Mouse (Mus musculus): ENCODE measurements around the gene Gtf2ird1.
"Not testable (repeated sequence)": the region's sequence is repeated elsewhere in the genome, so short reads cannot be mapped to it uniquely, and the experiment has no call there.

Gtf2ird1 gene

DNA sequence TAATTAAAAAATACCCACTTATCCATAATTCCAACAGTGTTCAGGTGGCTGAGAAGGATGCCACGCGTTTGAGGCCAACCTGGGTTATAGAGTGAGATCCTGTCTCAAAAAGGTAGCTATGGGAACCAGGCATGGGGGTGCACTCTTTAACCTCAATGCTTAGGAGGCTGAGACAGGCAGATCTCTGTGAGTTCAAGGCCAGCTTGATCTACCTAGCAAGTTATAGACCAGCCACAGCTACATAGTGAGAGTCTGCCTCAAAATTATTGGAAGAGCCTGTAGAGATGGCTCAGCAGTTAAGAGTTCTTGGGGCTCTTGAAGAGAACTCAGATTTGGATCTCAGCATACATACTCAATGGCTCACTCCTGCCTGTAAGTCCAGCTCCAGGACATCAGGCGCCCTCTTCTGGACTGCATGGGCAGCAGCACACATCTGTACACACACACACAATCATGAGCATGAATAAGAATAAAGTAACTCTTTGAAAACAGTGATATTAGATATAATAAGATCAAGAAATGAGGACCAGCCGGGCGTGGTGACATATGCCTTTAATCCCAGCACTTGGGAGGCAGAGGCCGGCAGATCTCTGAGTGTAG is 18.6 kb upstream of the Gtf2ird1 start:
- peak; percentile 44 for DNase-seq (ENCODE audit: low read depth)

DNA sequence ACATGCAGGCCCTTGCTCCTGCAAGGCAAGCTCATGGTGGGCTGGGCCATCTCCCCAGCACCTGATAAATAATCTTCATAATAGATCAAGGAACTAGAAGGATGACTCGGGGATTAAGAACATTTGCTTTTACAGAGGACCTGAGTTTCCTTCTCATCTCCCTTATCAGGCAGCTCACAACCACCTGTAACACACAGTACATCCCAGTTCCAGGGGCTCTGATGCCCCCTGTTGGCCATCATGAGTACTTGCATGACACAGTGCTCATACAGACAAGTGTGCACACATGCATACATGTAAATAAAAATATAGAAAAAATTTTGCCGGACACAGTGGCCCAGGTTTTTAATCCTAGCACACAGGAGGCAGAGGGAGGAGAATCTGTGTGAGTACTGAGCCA is 17.4 kb upstream of the Gtf2ird1 start:
- DNase-seq (ENCODE audit: low read depth), result peak; percentile 62

DNA sequence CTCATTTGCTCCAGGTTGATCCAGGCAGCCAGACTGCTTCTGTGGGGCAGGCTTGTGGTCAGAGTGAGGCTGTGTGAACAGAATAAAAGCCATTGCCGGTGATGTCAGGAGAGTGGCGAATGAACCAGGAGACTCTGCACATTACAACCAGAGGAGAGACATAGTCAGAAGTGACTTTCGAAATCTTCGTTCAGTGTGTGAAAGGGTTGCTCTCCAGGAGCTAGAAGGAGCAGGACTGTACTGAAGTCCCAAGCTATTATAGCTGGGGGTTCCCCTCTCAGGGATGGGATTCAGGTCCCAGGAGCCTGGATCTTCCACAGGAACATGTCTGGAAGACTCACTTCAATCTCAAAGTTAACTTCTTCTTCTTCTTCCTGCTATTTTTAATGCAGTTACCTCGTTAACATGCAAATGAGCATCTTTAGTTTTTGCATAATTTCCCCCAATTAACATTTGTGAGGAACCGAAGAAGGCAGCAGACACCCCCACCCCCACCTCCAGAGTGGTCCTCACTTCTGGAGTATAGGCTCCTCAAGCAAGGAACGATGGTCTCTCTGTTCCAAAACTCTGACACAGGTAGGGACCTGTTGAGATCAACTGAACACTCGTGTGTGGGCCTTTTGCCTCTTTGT is 14.1 kb upstream of the Gtf2ird1 start:
- no peak for DNase-seq (ENCODE audit: low read depth)

DNA sequence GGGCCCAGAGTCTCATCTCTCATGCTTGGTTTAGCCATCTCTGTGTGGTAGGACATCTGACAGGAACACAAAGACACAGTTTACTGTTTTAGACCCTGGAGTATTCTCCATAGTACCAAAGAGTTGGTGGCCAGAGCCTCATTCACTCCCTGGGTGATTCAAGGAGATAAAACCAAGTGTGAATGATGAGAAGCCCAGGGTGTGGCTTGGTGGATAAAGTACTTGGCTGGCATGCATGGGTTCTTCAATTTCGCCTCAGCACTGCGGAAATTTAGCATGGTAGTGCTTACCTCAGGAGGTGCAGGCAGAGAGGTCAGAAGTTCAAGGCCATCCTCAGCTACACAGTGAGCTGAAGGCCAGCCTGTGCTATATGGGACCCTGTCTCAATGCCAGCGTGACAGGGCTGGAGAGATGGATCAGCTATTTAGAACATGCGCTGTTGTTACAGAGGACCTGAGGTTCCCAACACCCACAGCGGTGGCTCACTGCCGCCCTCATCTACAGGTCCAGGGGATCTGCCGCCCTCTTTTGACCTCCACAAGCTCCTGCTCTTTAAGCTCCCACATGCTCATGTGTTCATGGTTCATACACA is 13.1 kb upstream of the Gtf2ird1 start:
- no peak for DNase-seq (ENCODE audit: low read depth)

DNA sequence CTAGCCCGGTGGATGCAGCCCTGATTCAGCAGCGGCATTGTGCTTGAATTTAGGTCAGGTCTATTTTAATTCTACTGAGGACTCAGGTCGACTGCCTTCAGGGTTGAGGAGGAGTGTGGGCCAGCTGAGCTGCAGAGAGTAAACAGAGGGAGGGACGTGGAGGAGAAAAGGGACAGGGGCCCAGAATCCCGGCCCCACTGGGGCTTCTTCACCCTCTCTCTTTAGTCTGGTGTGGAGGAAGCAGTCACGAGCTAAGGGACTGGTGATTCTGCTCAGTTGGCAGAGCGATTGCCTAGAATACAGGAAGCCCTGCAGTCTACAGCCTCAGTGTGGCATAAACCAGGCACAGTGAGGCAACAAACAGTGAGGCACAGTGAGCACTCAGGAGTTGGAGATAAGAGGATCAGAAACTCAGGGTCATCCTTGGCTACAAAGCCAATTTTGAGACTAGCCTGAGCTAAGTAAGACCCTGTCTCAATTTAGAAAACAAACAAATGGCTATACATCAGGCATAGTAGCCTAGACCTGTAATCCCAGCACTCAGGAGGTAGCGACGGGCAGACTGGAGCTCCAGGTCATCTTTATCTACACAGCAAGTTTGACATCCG is 11.7 kb upstream of the Gtf2ird1 start:
- no peak for DNase-seq (ENCODE audit: low read depth)

DNA sequence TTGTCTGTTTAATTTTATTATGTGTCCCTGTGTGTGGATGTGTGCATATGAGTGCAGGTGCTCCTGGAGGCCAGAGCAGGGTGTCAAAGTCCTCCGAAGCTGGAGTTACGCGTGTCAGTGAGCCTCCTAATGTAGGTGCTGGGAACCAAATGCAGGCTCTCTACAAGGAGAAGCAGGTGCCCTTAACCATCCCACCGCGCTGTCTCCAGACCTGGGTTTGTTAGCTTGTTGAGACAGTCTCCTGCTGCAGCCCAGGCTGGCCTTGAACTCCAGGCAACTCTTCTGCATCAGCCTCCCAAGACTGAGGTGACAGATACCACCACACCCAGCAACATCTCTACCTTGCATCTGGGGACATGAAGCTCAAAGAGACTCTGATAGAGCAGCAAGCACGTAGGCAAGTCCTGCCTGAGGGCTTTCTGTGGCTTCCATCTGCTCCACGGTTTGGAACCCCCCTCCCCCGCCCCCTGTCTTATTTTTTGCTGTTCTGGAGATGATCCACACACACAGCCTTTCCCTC is 10.6 kb upstream of the Gtf2ird1 start:
- DNase-seq (ENCODE audit: low read depth), result no peak

DNA sequence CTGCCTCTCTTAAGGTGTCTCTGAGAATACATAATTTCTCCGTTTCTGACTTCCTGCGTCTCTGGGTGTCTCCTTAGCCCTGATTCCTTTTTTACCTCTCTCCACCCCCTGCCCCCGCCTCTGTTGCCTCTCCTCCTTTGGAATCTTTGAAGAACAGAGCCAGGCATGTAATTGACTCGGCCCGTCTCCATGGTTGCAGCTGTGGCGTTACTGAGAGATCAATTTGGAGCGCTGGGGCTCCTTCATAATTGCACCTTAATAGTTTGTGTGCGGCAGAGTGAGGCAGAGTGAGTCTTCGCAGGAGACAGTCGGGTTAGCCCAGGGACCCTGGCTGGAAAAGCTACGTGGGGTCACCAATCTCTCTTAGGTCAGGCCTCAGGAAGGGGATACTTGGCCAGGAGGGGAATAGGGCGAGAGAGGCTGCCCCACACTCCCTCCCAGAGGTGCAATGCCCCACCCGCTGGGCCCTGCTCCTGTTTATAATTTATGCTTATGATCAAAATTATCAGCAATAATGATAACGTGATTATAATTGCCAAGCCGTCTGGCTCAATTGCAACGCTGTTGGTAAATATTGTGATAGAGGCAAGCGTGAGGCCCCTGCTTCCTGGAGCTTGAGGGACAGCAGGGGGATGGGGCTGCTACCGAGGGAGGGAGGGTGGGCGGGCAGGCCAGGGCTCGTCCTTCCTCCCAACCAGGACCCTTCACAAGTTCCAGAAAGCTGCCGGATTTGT is 9.9 kb upstream of the Gtf2ird1 start:
- no peak for DNase-seq (ENCODE audit: low read depth)

DNA sequence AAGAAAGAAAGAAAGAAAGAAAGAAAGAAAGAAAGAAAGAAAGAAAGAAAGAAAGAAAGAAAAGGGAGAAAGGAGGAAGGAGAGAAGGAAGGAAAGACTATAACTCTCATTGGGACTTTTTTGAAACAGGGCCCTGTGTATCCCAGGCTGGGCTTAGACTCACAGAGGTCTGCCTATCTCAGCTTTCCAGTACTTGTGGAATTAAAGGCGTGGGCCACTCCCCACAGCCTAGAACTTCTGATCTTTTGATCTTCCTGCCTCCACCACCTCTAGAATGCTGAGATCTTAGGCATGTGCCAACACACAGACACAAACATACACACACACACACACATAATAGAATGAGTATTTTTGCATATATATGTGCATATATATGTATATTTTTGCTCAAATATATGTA is 8.7 kb upstream of the Gtf2ird1 start:
- no peak for DNase-seq (ENCODE audit: low read depth)

DNA sequence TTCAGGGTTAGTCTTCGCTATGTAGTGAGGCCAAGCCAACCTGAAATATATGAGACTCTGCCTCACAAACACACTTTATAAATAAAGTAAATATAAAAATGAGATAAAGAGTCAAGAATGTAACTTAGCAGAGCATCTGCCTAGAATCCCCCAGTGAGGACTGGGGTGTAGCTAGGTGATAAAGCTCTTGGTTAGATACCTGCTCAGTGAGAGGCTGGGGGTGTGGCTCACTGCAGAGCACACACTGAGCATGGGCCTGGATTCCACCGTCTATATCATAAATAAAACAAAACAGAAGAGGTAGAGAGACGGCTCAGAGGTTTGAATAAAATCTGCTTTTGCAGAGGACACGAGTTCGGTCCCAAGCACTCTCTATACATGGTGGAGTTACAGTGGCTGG is 7.7 kb upstream of the Gtf2ird1 start:
- DNase-seq (ENCODE audit: low read depth), result no peak

DNA sequence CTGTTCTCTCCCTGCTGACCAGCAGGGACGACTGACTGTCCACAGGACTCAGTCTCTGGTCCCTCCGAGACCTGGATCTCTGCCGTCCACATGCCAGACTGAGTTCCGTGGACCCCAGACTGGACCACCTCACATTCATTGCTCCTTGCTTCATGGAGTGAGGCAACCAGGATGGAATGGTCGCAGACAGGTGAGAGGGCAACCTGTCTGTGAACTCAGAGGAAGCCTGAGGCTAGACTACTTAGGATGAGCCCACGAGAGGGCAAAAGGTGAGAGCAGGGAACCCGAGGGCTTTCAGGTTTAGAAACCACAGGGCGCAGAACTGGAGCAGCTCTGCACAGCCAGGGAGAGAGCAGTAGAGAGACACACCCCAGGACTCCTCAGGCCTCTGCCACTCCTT is 6.2 kb upstream of the Gtf2ird1 start:
- no peak for DNase-seq (ENCODE audit: low read depth)

DNA sequence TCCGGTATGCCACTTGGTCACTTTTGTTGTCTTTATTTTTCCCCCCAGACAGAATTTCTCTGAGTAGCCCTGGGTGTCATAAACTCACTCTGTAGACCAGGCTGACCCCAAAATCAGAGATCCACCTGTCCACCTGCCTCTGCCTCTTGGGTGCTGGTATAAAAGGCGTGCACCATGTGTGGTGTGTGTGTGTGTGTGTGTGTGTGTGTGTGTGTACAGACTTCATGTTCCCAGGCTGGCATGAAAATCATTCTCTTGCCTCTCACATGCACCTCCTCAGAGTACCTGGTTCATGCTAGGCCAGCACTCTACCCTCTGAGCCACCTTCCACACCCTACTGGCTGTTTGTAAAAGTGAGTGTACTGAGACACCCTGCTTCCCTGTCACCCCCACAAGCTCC is 5.8 kb upstream of the Gtf2ird1 start:
- no peak for DNase-seq (ENCODE audit: low read depth)

DNA sequence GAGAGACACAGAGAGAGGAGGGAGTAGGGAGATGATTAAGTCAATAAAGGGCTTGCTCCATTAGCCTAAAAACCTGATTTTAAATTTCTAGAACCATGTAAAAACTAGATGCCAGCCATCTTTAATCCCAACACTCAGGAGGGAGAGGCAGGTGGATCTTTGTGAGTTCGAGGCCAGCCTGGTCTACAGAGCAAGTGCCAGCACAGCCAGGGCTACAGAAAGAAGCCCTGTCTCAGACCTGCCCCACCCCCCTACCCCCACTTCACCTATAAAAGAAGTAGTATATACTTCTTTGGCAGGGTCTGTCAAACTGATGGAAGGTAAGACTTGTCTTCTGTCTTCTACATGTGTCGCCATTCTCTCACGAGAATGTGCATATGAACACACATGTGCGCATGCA is 4.0 kb upstream of the Gtf2ird1 start:
- DNase-seq (ENCODE audit: low read depth), result no peak

DNA sequence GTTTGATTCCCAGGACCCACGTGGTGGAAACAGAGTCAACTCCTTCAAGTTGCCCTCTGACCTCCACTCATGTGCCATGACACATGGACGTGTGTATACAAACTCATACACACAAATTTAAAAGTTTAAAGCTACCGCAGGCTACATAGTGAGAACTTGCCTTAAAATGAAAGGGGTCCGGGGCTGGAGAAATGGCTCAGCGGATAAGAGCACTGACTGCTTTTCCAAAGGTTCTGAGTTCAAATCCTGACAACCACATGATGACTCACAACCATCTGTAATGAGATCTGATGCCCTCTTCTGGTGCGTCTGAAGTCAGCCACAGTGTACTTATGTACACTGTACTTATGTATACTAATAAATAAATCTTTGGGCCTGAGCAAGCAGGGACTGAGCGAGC is 2.6 kb upstream of the Gtf2ird1 start:
- DNase-seq (ENCODE audit: low read depth), result no peak

DNA sequence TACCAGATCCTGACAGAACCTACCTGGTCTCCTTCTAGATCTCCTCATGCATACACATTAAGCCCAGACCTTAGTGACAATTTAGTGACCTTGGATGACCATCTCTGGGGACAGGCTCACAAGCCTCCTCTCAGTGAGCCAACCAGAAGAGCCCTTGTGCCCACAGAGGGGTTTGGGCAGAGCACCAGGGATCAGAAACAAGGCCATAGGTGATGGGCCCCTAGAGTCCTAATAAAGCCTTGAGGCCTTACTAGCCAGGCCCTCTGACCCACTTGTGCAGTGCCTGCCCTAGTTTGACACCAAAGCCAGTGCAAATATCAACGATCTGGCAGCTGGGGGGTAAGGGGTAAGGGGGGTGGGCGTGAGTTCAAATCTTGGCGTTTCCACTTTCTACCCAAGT is 1.9 kb upstream of the Gtf2ird1 start:
- no peak for DNase-seq (ENCODE audit: low read depth)

DNA sequence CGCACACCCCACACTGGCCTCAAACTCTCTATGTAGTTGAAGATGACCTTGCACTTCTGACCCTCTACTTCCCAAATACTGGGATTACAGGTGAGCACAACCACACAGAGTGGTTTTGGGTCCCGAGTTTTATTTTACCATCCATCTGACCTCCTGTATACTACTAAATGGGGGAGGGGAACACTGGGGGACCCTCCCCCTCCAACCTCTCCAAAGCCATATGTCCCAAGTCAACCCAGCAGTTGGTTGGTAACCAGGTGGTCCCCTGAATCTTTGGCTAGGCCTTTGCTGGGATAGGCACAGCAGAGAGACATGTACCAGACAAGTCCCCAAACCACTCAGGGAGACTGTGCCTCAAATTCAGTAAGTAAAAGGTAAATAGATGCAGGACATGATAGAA is 855 bp upstream of the Gtf2ird1 start:
- DNase-seq (ENCODE audit: low read depth), result no peak

DNA sequence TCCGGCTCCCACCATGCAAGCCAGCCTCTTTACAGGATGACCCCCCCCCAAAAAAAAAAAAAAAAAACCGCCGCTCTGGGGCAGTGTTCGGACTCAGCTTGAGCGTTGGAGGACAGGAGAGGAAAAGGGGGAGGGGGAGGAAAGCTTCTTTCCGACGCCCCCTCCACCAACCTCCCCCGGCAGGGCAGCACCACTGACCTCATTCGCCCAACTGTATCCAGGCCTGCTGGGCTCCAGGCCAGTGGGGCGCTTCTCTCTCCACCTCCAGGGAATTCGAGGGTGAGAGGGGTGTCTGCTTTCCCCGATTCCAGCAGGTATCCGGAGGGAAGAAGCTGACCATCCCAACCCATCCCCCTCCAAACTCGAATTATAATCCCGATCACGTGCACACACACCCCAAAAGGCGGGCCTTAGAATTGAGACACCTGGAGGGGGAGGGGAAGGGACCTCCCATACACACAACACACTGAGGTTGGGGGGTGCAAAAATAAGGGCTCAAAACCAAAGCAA is 547 bp downstream of the Gtf2ird1 start:
- DNase-seq (ENCODE audit: low read depth), result peak; percentile 49

DNA sequence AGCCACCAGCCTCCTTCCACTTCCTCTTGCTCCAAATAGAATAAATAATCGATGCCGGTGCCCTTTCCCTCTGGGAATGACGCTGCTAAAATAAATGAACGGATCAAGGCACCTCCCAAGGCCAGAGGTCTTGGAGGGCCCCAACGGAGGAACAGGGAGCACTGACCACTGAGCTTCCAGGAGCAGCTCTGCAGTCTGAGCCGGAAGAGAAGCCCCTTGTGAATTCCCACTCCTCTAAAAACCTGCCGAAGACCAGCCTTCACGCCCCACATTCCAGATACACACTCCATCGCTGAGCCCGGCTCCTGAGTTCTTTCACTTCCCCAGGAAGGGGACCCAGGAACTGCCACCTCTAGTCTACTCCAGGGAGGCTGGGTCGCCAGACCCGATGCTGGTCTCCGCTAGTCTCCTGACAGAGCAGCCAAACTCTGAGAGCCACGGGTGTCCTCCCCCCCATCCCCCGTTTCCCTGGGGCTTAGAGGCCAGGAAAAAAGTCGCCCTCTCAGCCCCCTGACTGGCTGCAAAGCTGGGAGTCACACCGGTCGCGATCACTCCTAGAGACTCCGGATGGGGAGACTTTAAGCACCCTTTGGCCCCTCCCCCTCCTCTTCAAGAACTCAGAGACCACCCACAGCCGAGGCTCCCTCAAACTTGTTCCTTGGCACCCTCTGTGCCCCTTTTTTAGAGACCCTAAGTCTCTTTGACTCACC is 1.2 kb downstream of the Gtf2ird1 start:
- DNase-seq (ENCODE audit: low read depth), result no peak

DNA sequence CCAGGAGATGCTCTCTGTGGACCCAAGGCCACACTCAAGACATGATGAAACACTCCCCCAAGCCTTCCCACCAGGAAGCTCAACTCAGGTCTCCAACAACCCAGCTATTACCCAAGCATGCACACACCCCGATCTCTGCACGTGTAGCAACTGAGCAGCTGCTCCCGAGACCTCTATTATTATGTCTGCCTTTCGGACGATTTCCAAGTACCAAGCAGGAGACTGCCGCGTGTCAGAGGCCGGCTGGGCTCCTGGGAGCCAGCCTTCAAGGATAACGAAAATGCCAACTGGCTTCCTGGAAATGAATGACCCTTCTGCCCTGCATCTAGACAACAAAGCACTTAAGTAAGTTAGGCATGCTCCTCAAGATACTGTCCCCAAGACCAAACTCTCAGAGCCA is 2.1 kb downstream of the Gtf2ird1 start:
- no peak for DNase-seq (ENCODE audit: low read depth)

DNA sequence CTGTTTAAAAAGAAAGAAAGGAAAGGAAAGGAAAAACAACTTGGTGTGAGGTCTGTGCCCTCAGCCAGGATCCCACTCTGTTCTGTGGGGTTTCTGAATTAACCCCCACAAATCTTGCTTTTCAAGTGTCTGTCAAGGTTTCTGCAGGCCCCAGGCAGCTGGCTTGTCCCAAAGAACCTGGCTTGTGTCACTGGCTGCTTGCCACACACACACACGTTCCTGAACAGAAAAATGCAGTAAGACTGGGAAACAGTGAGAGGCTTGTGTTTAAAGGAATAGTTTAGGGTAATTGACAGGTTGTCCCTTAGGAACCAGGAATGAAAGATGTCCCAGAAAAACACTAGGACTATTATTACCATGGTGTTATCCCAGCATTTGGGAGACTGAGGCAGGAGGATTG is 2.9 kb downstream of the Gtf2ird1 start:
- no peak for DNase-seq (ENCODE audit: low read depth)

DNA sequence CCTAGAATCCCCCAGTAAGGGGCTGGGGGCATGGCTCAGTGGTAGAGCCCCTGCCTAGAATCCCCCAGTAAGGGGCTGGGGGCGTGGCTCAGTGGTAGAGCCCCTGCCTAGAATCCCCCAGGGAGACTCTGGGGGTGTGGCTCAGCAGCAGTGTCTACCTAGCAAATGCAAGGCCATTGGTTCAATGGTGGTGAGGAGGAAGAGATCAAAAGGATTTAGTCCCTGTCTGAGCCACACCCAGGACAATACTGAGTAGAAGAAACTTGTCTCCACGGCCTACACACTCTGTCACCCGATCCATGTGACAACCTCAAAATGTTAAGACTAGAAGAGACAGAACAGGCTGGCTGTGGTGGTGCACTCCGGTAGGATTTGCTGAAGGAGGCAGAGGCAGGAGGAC is 9.8 kb downstream of the Gtf2ird1 start:
- DNase-seq (ENCODE audit: low read depth), result not testable (repeated sequence)

DNA sequence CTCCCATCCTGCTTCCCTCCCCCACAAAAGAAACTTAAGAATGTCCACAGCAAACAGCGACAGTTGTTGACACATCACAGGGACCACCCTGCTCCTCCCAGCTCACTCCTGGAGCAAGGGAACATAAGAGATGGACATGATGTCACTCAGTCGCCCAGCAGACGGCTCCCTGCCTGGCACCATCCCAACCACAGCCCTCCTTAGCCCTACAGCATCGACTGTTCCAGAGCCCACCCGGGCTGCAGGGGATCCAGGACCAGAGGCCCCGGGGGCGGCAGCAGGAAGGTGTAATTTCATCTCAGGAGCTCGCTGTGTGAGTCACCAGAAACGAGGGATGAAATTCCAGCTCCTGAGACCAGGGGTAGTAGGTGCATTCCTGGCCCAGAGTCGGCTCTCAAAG is 10.6 kb downstream of the Gtf2ird1 start:
- no peak for DNase-seq (ENCODE audit: low read depth)

Data from induced T-regulatory cell, adult 2 months (primary cell).